Mouse (Mus musculus): ENCODE data around the gene Cdh26. TPM values are rescaled to one million over a fixed set of nuclear protein-coding genes. Genes with fewer than 3 reads are reported as not detected.

Cdh26 gene
- total RNA-seq, 1 experiment from 2014 or later = not detected

Other genes with a start within 250 kb of the Cdh26 start
- gene Sycp2, start 22.8 kb upstream of the Cdh26 start, total RNA-seq (2017) = 0.10 TPM in 1 of 3 replicates, not detected in the others
- gene Ppp1r3d, start 16.1 kb upstream of the Cdh26 start, total RNA-seq (2017) = 0.85 to 2.5 TPM (median 1.9 TPM) in 3 replicates
- gene Fam217b, start 16.0 kb upstream of the Cdh26 start, total RNA-seq (2017) = 3.4 to 6.5 TPM (median 6.2 TPM) in 3 replicates

All from monocyte, adult 5-6 weeks (primary cell).